Mouse (Mus musculus) forebrain, embryonic 15.5 days (tissue): ENCODE results near the gene Arpc2. TPM values are rescaled to one million over a fixed set of nuclear protein-coding genes. Genes with fewer than 3 reads are reported as not detected.

Experiments used
- ATAC-seq: fragments of 200-750 bp; cut with Nextera tagmentation; replicated peaks from 2 replicates; pipeline ENCODE4 v1.8.0; 2017; ENCODE audit warnings: mild to moderate bottlenecking, moderate TSS enrichment, moderate library complexity
- H3K27ac ChIP-seq: fragments of 300-500 bp; sonication (generic); replicated peaks from 2 replicates; pipeline ENCODE4 v1.5.1; 2015; ENCODE audit warnings: mild to moderate bottlenecking, inconsistent platforms
- H3K27me3 ChIP-seq: fragments of 300-500 bp; sonication (generic); 2 replicates; pipeline ENCODE4 v1.6.1; 2015; ENCODE audit warnings: inconsistent platforms
- H3K36me3 ChIP-seq: fragments of 300-500 bp; sonication (generic); 2 replicates; pipeline ENCODE4 v1.6.1; 2015; ENCODE audit warnings: mild to moderate bottlenecking, inconsistent platforms
- H3K4me1 ChIP-seq: fragments of 300-500 bp; sonication (generic); 2 replicates; pipeline ENCODE4 v1.6.1; 2015; ENCODE audit warnings: inconsistent platforms
- H3K4me2 ChIP-seq: fragments of 300-500 bp; sonication (generic); replicated peaks from 2 replicates; pipeline ENCODE4 v1.6.1; 2015; ENCODE audit warnings: mild to moderate bottlenecking, inconsistent platforms
- H3K4me3 ChIP-seq: fragments of 300-500 bp; sonication (generic); 2 replicates; pipeline ENCODE4 v1.5.1; 2015; ENCODE audit warnings: mild to moderate bottlenecking, inconsistent platforms
- H3K9ac ChIP-seq: fragments of 300-500 bp; sonication (generic); replicated peaks from 2 replicates; pipeline ENCODE4 v1.6.1; 2015; ENCODE audit warnings: mild to moderate bottlenecking, inconsistent platforms
- H3K9me3 ChIP-seq: fragments of 300-500 bp; sonication (generic); 2 replicates; pipeline ENCODE4 v1.6.1; 2016; ENCODE audit warnings: inconsistent platforms
- WGBS: fragments of 180-500 bp; shearing (Covaris S2); methylation state at CpG from one replicate; pipeline ENCODE4 v1.1.7; 2015; ENCODE audit warnings: mixed read lengths; 5-methylcytosine and 5-hydroxymethylcytosine counted together
- microRNA counts: library from miRNA; unstranded; fragments of <30 nt; microRNA quantifications from one replicate; lab custom pipeline; 2016
- microRNA-seq: library from miRNA; unstranded; fragments of <30 nt; microRNA quantifications from one replicate; pipeline ENCODE4, GENCODE M21; 2016
- polyA plus RNA-seq: library from polyadenylated mRNA; unstranded; fragments of >200 nt; fragmentation: Nextera tagmentation; extraction: Ambion mirVana; gene quantifications from 2 replicates; pipeline ENCODE4 v1.2.1, GENCODE M21; 2015

The Arpc2 gene
- polyA plus RNA-seq, 1 experiment from 2014 or later, result 418 TPM

- Histone ChIP-seq H3K4me3 (no peak overlapping the region), H3K9ac (no peak overlapping the region), H3K4me2 (no peak overlapping the region), H3K9me3 (no peaks in the 10 kb centered on the region), H3K27me3 (peaks cover 4% of the 10 kb centered on the region; the same call in 1 of the 2 replicates), H3K4me1 (peaks cover 13% of the 10 kb centered on the region), H3K36me3 (no peaks in the 10 kb centered on the region), H3K27ac (no peak overlapping the region)
- 84% methylated on average over 10 of the region's 10 CpGs for WGBS
- no peak for ATAC-seq
Measured at GRCm38 (mm10) chr1:74308001-74308964, 72.4 kb downstream of the Arpc2 start.

- H3K9ac ChIP-seq, result no peak overlapping the region
- H3K36me3 ChIP-seq, result no peaks in the 10 kb centered on the region
- no peak for ATAC-seq
- 74% methylated on average over 3 of the region's 3 CpGs for WGBS
- H3K27me3 ChIP-seq, result no peaks in the 10 kb centered on the region
- no peak overlapping the region for H3K27ac ChIP-seq
- no peak overlapping the region for H3K4me2 ChIP-seq
- H3K4me3 ChIP-seq, result no peak overlapping the region
- no peaks in the 10 kb centered on the region; the same call in 1 of the 2 replicates for H3K4me1 ChIP-seq
- no peaks in the 10 kb centered on the region for H3K9me3 ChIP-seq
Measured at GRCm38 (mm10) chr1:74309767-74310166, 73.9 kb downstream of the Arpc2 start.

GRCm38 (mm10) chr1:74313049-74313692 is 77.3 kb downstream of the Arpc2 start:
- 5% methylated on average over 3 of the region's 3 CpGs for WGBS
- Histone ChIP-seq H3K9ac (no peak overlapping the region), H3K36me3 (no peaks in the 10 kb centered on the region), H3K9me3 (no peaks in the 10 kb centered on the region), H3K27me3 (no peaks in the 10 kb centered on the region), H3K4me2 (no peak overlapping the region), H3K27ac (no peak overlapping the region), H3K4me1 (no peaks in the 10 kb centered on the region; the same call in 1 of the 2 replicates), H3K4me3 (no peak overlapping the region)
- ATAC-seq, result peak; percentile 60

- no peaks in the 10 kb centered on the region for H3K9me3 ChIP-seq
- H3K27me3 ChIP-seq, result no peaks in the 10 kb centered on the region
- no peak overlapping the region for H3K27ac ChIP-seq
- ATAC-seq, result no peak
- 93% methylated on average over 3 of the region's 3 CpGs for WGBS
- no peaks in the 10 kb centered on the region; the same call in 1 of the 2 replicates for H3K4me1 ChIP-seq
- H3K9ac ChIP-seq, result no peak overlapping the region
- no peak overlapping the region for H3K4me2 ChIP-seq
- no peaks in the 10 kb centered on the region for H3K36me3 ChIP-seq
- H3K4me3 ChIP-seq, result no peak overlapping the region
Measured at GRCm38 (mm10) chr1:74314796-74315195, 78.9 kb downstream of the Arpc2 start.

- Histone ChIP-seq H3K4me2 (no peak overlapping the region), H3K4me3 (no peak overlapping the region), H3K27me3 (no peaks in the 10 kb centered on the region), H3K9me3 (no peaks in the 10 kb centered on the region), H3K4me1 (no peaks in the 10 kb centered on the region; the same call in 1 of the 2 replicates), H3K9ac (no peak overlapping the region), H3K36me3 (no peaks in the 10 kb centered on the region), H3K27ac (no peak overlapping the region)
- WGBS, result 86% methylated on average over 4 of the region's 4 CpGs
- no peak for ATAC-seq
Measured at GRCm38 (mm10) chr1:74316114-74316827, 80.4 kb downstream of the Arpc2 start.

MicroRNAs encoded within 50 kb of the gene (microRNA counts, 519-probe panel; counts per million panel counts)
- 2,072 counts per million, percentile 29 among the panel's probes with 10 or more counts for microRNA mmu-miR-1928 (lab: Ali Mortazavi, UCI)

Small RNA genes within 50 kb of the gene (microRNA-seq; reads per million reads assigned to microRNA genes)
- gene Mir1928, result not detected

Other genes with a start within 250 kb of the Arpc2 start
- gene Tns1, start 111.6 kb upstream of the Arpc2 start, polyA plus RNA-seq, result 6.0 and 7.9 TPM in 2 replicates
- gene Rufy4, start 110.5 kb upstream of the Arpc2 start, polyA plus RNA-seq, result 0.13 and 0.14 TPM in 2 replicates
- gene Cxcr2, start 82.1 kb upstream of the Arpc2 start, polyA plus RNA-seq, result 0.13 TPM in 2 replicates
- gene Cxcr1, start 41.5 kb upstream of the Arpc2 start, polyA plus RNA-seq, result not detected in 2 replicates
- 0.34 TPM in 1 of 2 replicates, not detected in the other for gene Gpbar1, start 42.5 kb downstream of the Arpc2 start, polyA plus RNA-seq
- 211 and 214 TPM in 2 replicates for gene Aamp, start 48.7 kb downstream of the Arpc2 start, polyA plus RNA-seq
- gene Pnkd, start 48.8 kb downstream of the Arpc2 start, polyA plus RNA-seq, result 99.2 and 104 TPM in 2 replicates
- 5.4 and 6.8 TPM in 2 replicates for gene Tmbim1, start 69.5 kb downstream of the Arpc2 start, polyA plus RNA-seq
- 0.38 and 1.2 TPM in 2 replicates for gene Catip, start 126.0 kb downstream of the Arpc2 start, polyA plus RNA-seq
- gene Slc11a1, start 139.1 kb downstream of the Arpc2 start, polyA plus RNA-seq, result 1.9 and 3.2 TPM in 2 replicates
- gene Ctdsp1, start 155.4 kb downstream of the Arpc2 start, polyA plus RNA-seq, result 21.4 and 22.4 TPM in 2 replicates
- gene Vil1, start 173.3 kb downstream of the Arpc2 start, polyA plus RNA-seq, result 0.27 and 0.29 TPM in 2 replicates